Mouse (Mus musculus): Measurements from ENCODE around the gene Cmas. TPM values are rescaled to one million over a fixed set of nuclear protein-coding genes. Genes with fewer than 3 reads are reported as not detected.

The Cmas gene
- polyA plus RNA-seq, 1 experiment from 2014 or later: 84.5 TPM

- H3K9ac ChIP-seq (ENCODE audit: low read length): no peak overlapping the region
- H3K36me3 ChIP-seq (ENCODE audit: control insufficient read depth, insufficient read depth, low read length): no peaks in the 10 kb centered on the region
- no peak overlapping the region for H3K27ac ChIP-seq (replicated peaks; ENCODE audit: low read depth, low read length)
- no peak overlapping the region for H3K4me3 ChIP-seq (ENCODE audit: low read depth, low read length)
- 64% methylated on average over 13 of the region's 13 CpGs for WGBS
- H3K4me2 ChIP-seq (ENCODE audit: low read depth, severe bottlenecking): no peak overlapping the region
- H3K9me3 ChIP-seq (ENCODE audit: control insufficient read depth, low read length): no peaks in the 10 kb centered on the region
- H3K27me3 ChIP-seq (ENCODE audit: control insufficient read depth, insufficient read depth, low read length): no peaks in the 10 kb centered on the region
- DNase-seq (ENCODE audit: low spot score): no peak
- ATAC-seq (ENCODE audit: insufficient number of reproducible peaks, low FRiP score, low TSS enrichment, low read depth): no peak
- no peaks in the 10 kb centered on the region for H3K4me1 ChIP-seq (ENCODE audit: control insufficient read depth, insufficient read depth, low read length)
Observed at GRCm38 (mm10) chr6:142792241-142792968, 35.9 kb downstream of the Cmas start.

GRCm38 (mm10) chr6:142793468-142793867, 37.0 kb downstream of the Cmas start:
- Histone ChIP-seq H3K9me3 (ENCODE audit: control insufficient read depth, low read length) (no peaks in the 10 kb centered on the region), H3K36me3 (ENCODE audit: control insufficient read depth, insufficient read depth, low read length) (no peaks in the 10 kb centered on the region), H3K4me3 (ENCODE audit: low read depth, low read length) (no peak overlapping the region), H3K27me3 (ENCODE audit: control insufficient read depth, insufficient read depth, low read length) (no peaks in the 10 kb centered on the region), H3K9ac (ENCODE audit: low read length) (no peak overlapping the region), H3K27ac (replicated peaks; ENCODE audit: low read depth, low read length) (no peak overlapping the region), H3K4me1 (ENCODE audit: control insufficient read depth, insufficient read depth, low read length) (no peaks in the 10 kb centered on the region), H3K4me2 (ENCODE audit: low read depth, severe bottlenecking) (no peak overlapping the region)
- no peak for DNase-seq (ENCODE audit: low spot score)
- WGBS: 67% methylated on average over 7 of the region's 7 CpGs
- ATAC-seq (ENCODE audit: insufficient number of reproducible peaks, low FRiP score, low TSS enrichment, low read depth): no peak

- Histone ChIP-seq H3K36me3 (ENCODE audit: control insufficient read depth, insufficient read depth, low read length) (no peaks in the 10 kb centered on the region), H3K27me3 (ENCODE audit: control insufficient read depth, insufficient read depth, low read length) (no peaks in the 10 kb centered on the region), H3K4me3 (ENCODE audit: low read depth, low read length) (no peak overlapping the region), H3K27ac (replicated peaks; ENCODE audit: low read depth, low read length) (no peak overlapping the region), H3K9me3 (ENCODE audit: control insufficient read depth, low read length) (no peaks in the 10 kb centered on the region), H3K4me2 (ENCODE audit: low read depth, severe bottlenecking) (no peak overlapping the region), H3K9ac (ENCODE audit: low read length) (no peak overlapping the region), H3K4me1 (ENCODE audit: control insufficient read depth, insufficient read depth, low read length) (no peaks in the 10 kb centered on the region)
- ATAC-seq (ENCODE audit: insufficient number of reproducible peaks, low FRiP score, low TSS enrichment, low read depth) (no peak), DNase-seq (ENCODE audit: low spot score) (no peak)
- 91% methylated on average over 9 of the region's 9 CpGs for WGBS
Observed at GRCm38 (mm10) chr6:142795087-142795486, 38.6 kb downstream of the Cmas start.

GRCm38 (mm10) chr6:142795655-142796441, 39.4 kb downstream of the Cmas start:
- Histone ChIP-seq H3K27me3 (ENCODE audit: control insufficient read depth, insufficient read depth, low read length) (no peaks in the 10 kb centered on the region), H3K9me3 (ENCODE audit: control insufficient read depth, low read length) (no peaks in the 10 kb centered on the region), H3K4me1 (ENCODE audit: control insufficient read depth, insufficient read depth, low read length) (no peaks in the 10 kb centered on the region), H3K36me3 (ENCODE audit: control insufficient read depth, insufficient read depth, low read length) (no peaks in the 10 kb centered on the region), H3K27ac (replicated peaks; ENCODE audit: low read depth, low read length) (no peak overlapping the region), H3K4me3 (ENCODE audit: low read depth, low read length) (no peak overlapping the region), H3K9ac (ENCODE audit: low read length) (no peak overlapping the region), H3K4me2 (ENCODE audit: low read depth, severe bottlenecking) (no peak overlapping the region)
- no peak for ATAC-seq (ENCODE audit: insufficient number of reproducible peaks, low FRiP score, low TSS enrichment, low read depth)
- 80% methylated on average over 15 of the region's 15 CpGs for WGBS
- no peak for DNase-seq (ENCODE audit: low spot score)

GRCm38 (mm10) chr6:142797996-142798395, 41.5 kb downstream of the Cmas start:
- no peaks in the 10 kb centered on the region for H3K4me1 ChIP-seq (ENCODE audit: control insufficient read depth, insufficient read depth, low read length)
- H3K9me3 ChIP-seq (ENCODE audit: control insufficient read depth, low read length): no peaks in the 10 kb centered on the region
- no peak overlapping the region for H3K4me2 ChIP-seq (ENCODE audit: low read depth, severe bottlenecking)
- H3K27ac ChIP-seq (replicated peaks; ENCODE audit: low read depth, low read length): no peak overlapping the region
- DNase-seq (ENCODE audit: low spot score) (no peak), ATAC-seq (ENCODE audit: insufficient number of reproducible peaks, low FRiP score, low TSS enrichment, low read depth) (no peak)
- H3K4me3 ChIP-seq (ENCODE audit: low read depth, low read length): no peak overlapping the region
- WGBS: 79% methylated on average over 1 of the region's 1 CpGs
- H3K27me3 ChIP-seq (ENCODE audit: control insufficient read depth, insufficient read depth, low read length): no peaks in the 10 kb centered on the region
- H3K36me3 ChIP-seq (ENCODE audit: control insufficient read depth, insufficient read depth, low read length): no peaks in the 10 kb centered on the region
- no peak overlapping the region for H3K9ac ChIP-seq (ENCODE audit: low read length)

GRCm38 (mm10) chr6:142798837-142799236, 42.4 kb downstream of the Cmas start:
- H3K36me3 ChIP-seq (ENCODE audit: control insufficient read depth, insufficient read depth, low read length): no peaks in the 10 kb centered on the region

GRCm38 (mm10) chr6:142799704-142800374, 43.4 kb downstream of the Cmas start:
- no peak for ATAC-seq (ENCODE audit: insufficient number of reproducible peaks, low FRiP score, low TSS enrichment, low read depth)
- no peaks in the 10 kb centered on the region for H3K4me1 ChIP-seq (ENCODE audit: control insufficient read depth, insufficient read depth, low read length)
- H3K9me3 ChIP-seq (ENCODE audit: control insufficient read depth, low read length): no peaks in the 10 kb centered on the region
- WGBS: 85% methylated on average over 7 of the region's 7 CpGs
- H3K27me3 ChIP-seq (ENCODE audit: control insufficient read depth, insufficient read depth, low read length): no peaks in the 10 kb centered on the region
- H3K36me3 ChIP-seq (ENCODE audit: control insufficient read depth, insufficient read depth, low read length): no peaks in the 10 kb centered on the region
- no peak overlapping the region for H3K9ac ChIP-seq (ENCODE audit: low read length)
- H3K4me2 ChIP-seq (ENCODE audit: low read depth, severe bottlenecking): no peak overlapping the region
- H3K27ac ChIP-seq (replicated peaks; ENCODE audit: low read depth, low read length): no peak overlapping the region
- no peak overlapping the region for H3K4me3 ChIP-seq (ENCODE audit: low read depth, low read length)
- DNase-seq (ENCODE audit: low spot score): no peak

More at GRCm38 (mm10) chr6:142798837-142799236, 42.4 kb downstream of the Cmas start:
- ATAC-seq (ENCODE audit: insufficient number of reproducible peaks, low FRiP score, low TSS enrichment, low read depth) (no peak), DNase-seq (ENCODE audit: low spot score) (no peak)
- Histone ChIP-seq H3K4me3 (ENCODE audit: low read depth, low read length) (no peak overlapping the region), H3K27ac (replicated peaks; ENCODE audit: low read depth, low read length) (no peak overlapping the region), H3K4me1 (ENCODE audit: control insufficient read depth, insufficient read depth, low read length) (no peaks in the 10 kb centered on the region), H3K9ac (ENCODE audit: low read length) (no peak overlapping the region), H3K27me3 (ENCODE audit: control insufficient read depth, insufficient read depth, low read length) (no peaks in the 10 kb centered on the region), H3K4me2 (ENCODE audit: low read depth, severe bottlenecking) (no peak overlapping the region), H3K9me3 (ENCODE audit: control insufficient read depth, low read length) (no peaks in the 10 kb centered on the region)
- WGBS: 86% methylated on average over 9 of the region's 9 CpGs

GRCm38 (mm10) chr6:142801687-142802086, 45.2 kb downstream of the Cmas start:
- H3K27ac ChIP-seq (replicated peaks; ENCODE audit: low read depth, low read length): no peak overlapping the region
- no peaks in the 10 kb centered on the region for H3K36me3 ChIP-seq (ENCODE audit: control insufficient read depth, insufficient read depth, low read length)
- no peaks in the 10 kb centered on the region for H3K27me3 ChIP-seq (ENCODE audit: control insufficient read depth, insufficient read depth, low read length)
- ATAC-seq (ENCODE audit: insufficient number of reproducible peaks, low FRiP score, low TSS enrichment, low read depth) (no peak), DNase-seq (ENCODE audit: low spot score) (no peak)
- WGBS: 84% methylated on average over 5 of the region's 5 CpGs
- no peaks in the 10 kb centered on the region for H3K9me3 ChIP-seq (ENCODE audit: control insufficient read depth, low read length)
- H3K4me2 ChIP-seq (ENCODE audit: low read depth, severe bottlenecking): no peak overlapping the region
- H3K4me1 ChIP-seq (ENCODE audit: control insufficient read depth, insufficient read depth, low read length): no peaks in the 10 kb centered on the region
- H3K9ac ChIP-seq (ENCODE audit: low read length): no peak overlapping the region
- no peak overlapping the region for H3K4me3 ChIP-seq (ENCODE audit: low read depth, low read length)
